Mouse (Mus musculus) heart, postnatal 0 days (tissue): ENCODE data around the gene Dcdc2a.
A peak's percentile ranks its signal among the peaks of the same experiment; 100 is the strongest.

ENCODE experiments used
- CTCF ChIP-seq: IDR thresholded peaks from 2 replicates; pipeline ENCODE4 v1.5.1; 2016; ENCODE audit warnings: antibody characterized with exemption, control low read depth, low read depth
- EP300 ChIP-seq: IDR thresholded peaks from 2 replicates; pipeline ENCODE4 v1.6.1; 2016; ENCODE audit warnings: antibody characterized with exemption, low read depth

DNA sequence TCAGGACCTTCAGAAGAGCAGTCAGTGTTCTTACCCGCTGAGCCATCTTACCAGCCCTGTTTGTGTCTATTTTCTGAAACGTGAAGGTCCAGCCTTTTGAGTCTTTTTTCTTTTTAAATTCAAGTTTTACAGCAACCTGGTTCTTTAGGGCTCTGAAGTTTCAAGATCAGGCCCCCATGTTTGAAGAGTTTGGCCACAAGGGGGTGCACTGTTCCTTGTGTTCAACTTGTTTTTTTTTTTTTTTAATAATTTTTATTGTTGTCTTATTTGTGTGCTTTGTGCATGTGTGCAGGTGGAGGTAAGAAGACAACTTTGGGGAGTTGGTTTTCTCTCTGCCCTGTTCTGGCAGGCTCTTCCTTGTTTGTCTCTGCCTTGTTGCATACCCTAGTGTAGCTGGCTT, 31.1 kb upstream of the Dcdc2a start:
- TF ChIP-seq EP300, result no peak
- peak; percentile 37 for TF ChIP-seq CTCF
